Mouse (Mus musculus) ES-E14 (cell line): ENCODE measurements around the gene Kcmf1.

ENCODE experiments used
- CHD2 ChIP-seq: IDR thresholded peaks from 2 replicates; pipeline ENCODE4 v1.6.1; 2014; ENCODE audit warnings: mild to moderate bottlenecking, low read depth, low read length, inconsistent platforms
- HCFC1 ChIP-seq: IDR thresholded peaks from 2 replicates; pipeline ENCODE4 v1.6.1; 2012; ENCODE audit warnings: low read length, inconsistent platforms, borderline replicate concordance; ENCODE audit not compliant: insufficient read depth
- ZC3H11A ChIP-seq: IDR thresholded peaks from 2 replicates; pipeline ENCODE4 v1.6.1; 2012; ENCODE audit warnings: low read depth, mild to moderate bottlenecking, inconsistent platforms, low read length, borderline replicate concordance

DNA sequence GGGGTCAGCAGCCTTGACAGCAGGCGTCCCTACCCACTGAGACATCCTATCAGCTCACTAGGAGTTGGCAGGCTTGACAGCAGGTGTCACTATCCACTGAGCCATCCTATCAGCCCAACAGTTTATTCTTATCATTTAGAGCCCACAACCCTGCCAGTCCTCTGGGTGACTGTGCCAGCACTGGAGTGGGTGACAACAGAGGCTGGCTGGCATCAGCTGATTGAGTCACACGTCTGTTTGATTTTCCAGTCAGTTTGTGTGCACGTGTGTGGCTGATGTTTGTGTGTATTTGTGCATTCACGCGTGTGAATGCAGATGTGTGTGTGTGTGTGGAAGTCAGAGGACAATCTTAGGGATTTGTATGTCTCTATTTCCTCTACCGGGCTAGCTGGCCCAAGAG, 97.7 kb downstream of the Kcmf1 start:
- TF ChIP-seq HCFC1 (no peak), ZC3H11A (no peak), CHD2 (no peak)
